Mouse (Mus musculus): ENCODE measurements around the gene Gm21985. TPM values are rescaled to one million over a fixed set of nuclear protein-coding genes. Genes with fewer than 3 reads are reported as not detected.
A peak's percentile ranks its signal among the peaks of the same experiment; 100 is the strongest.
"Not testable (repeated sequence)": the region's sequence is repeated elsewhere in the genome, so short reads cannot be mapped to it uniquely, and the experiment has no call there.

Gm21985 gene
- polyA plus RNA-seq, 2 experiments from 2014 or later = not detected

GRCm38 (mm10) chr2:112393958-112394357, 127.8 kb downstream of the Gm21985 start:
- no peak for ATAC-seq

DNA sequence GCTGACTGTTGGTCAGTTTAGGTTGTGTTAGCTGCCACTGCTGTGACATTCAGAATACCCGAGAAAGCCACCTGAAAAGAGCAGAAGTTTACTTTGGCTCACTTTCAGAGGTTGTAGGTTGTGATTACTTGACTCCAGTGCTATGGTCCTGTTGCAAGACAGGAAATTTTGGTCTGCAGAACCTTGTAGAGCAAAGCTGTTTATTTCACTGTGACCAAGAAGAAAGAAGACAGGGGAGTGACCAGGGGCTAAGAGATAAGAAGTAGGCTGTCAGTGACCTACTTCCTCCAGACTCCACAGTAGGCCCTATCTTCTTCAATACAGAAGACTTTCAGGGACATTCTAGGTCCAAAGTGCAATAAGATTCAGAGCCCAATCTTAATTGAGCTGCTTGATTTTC, 130.5 kb downstream of the Gm21985 start:
- no peak for ATAC-seq

DNA sequence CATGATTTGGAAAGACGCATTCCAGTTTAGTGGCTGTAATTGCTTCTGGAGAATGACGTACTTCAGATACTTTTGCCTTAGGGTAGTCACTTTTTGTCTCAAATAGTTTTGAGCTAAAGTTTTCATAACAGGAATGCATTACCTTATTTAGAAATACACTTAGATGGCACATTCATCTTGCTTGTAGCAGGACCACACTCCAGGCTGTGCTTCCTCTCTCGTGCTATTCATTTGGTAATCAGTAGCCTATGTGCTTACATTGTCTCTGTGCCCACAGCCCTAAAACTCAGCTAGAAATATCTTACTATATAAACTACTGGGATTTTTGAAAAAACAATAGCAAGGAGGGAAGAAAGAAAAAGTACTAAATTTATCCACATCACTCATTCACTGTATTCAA, 140.9 kb downstream of the Gm21985 start:
- ATAC-seq = no peak

- ATAC-seq = no peak
Observed at GRCm38 (mm10) chr2:112425308-112425707, 159.2 kb downstream of the Gm21985 start.

- ATAC-seq = not testable (repeated sequence)
Observed at GRCm38 (mm10) chr2:112428534-112428933, 162.4 kb downstream of the Gm21985 start.

DNA sequence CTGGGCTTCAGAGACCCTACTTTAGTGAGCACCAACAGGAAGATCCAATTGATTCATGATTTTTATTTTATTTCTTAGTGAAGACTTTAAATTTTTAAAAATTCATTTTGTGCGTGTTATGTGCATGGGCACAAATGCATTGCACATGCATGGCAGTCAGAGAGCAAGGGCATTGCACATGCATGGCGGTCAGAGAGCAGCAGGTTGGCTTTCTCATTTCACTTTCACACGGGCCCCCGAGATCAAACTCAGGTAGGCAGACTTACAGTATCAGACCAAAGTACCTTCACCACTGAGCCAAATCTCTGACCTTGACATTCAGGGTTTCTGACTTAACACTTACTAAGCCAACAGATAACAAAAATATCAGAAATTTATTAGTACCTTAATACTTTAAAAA, 163.6 kb downstream of the Gm21985 start:
- ATAC-seq = no peak

DNA sequence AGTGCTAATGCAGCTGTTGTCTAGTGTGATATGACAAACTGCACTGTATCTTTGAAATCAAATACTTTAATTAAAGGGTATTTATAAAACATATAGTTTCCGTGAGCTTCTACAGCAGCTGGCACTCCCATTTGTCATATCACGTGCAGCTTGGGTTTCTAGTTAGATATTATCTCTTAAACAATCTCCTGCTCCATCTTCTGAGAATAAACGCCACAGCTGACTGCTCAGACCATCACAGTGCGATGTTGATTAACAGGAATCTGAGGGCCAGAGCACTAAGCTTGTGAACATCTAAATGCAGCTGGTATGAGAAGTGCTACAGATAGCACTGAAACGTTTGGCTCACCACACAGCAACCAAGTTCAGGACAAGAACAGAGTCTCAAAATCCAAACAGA, 164.3 kb downstream of the Gm21985 start:
- ATAC-seq = no peak

DNA sequence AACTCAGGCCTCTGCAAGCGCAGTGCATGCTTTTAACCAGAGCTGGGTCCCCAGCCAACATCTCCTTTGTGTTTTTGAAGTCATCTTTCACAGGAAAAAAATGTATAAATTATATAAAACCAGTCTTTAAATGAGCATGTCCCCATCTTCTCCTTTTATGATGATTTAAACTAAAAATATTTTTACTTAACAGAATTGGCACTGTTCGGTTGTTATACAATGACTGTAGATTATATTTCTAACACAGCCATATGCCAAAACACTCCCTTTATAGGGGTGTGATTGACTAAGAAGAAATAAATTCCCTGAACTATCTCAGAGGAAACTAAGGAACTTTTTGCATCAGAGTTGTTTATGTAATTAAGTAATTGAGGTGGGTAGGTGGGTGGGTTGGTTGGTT, 166.4 kb downstream of the Gm21985 start:
- ATAC-seq = no peak

GRCm38 (mm10) chr2:112433359-112433758, 167.2 kb downstream of the Gm21985 start:
- no peak for ATAC-seq

GRCm38 (mm10) chr2:112436292-112436691, 170.2 kb downstream of the Gm21985 start:
- ATAC-seq = no peak

DNA sequence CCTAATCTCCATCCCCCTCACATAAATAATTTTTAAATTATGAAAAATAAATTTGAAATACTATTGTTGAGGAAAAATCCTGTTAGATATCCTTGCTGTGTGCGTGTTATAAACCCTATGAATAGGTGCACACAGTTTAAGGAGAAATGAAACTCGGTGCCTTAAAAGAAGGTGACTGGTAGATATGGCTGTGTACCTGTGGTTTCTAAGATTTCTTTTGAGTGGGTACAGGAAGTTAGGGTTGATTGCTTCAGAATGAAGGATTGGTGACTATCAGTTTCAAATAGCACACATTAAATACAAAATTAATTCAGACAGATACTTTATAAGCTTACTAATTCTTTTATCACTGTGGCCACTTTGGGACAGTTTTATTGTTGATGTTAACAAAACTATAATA, 171.5 kb downstream of the Gm21985 start:
- no peak for ATAC-seq

GRCm38 (mm10) chr2:112443491-112443890, 177.4 kb downstream of the Gm21985 start:
- no peak for ATAC-seq

DNA sequence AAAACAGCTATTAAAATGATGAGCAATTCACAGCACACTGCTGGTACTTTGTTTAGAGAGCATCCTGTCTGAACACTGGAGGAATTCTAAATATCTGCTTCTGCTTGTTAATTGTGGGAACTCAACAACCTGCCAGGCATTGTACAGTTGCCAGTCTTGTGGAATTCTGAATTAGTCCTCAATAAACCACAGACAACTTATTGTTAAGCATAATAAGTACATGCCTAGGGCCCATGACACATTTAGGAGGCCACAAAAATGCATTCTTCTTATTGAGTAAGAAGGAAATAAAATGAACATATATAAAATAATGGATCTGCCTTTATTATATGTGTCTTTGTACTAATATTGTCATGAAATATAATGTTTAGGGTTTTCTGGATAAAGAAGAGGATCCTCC, 179.4 kb downstream of the Gm21985 start:
- no peak for ATAC-seq

- ATAC-seq = not testable (repeated sequence)
Observed at GRCm38 (mm10) chr2:112448046-112448445, 181.9 kb downstream of the Gm21985 start.

DNA sequence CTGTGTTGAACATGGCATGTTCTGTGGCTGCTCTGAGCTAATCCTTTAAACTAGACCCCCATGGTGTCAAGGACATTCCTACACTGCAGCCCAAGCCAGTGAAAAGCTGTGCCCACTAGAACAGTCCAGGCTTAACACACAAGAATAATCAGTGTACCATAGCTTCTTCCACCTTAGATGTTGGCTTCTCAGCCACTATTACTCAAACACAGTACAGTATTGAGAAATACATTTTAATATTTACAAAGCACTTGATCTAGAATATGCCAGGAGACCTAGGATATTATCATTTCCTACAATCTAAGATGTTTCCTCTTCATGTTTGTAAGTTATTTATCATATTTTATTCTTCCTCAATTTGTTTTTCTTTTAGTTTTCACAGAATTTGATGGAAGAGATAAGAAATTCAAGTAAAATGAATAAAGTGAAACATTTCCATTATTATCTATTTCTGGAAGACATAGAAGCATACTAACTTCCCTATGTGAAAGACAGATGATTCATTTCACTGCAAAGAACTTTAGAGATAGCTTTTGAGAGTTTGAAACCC, 182.5 kb downstream of the Gm21985 start:
- ATAC-seq = no peak

DNA sequence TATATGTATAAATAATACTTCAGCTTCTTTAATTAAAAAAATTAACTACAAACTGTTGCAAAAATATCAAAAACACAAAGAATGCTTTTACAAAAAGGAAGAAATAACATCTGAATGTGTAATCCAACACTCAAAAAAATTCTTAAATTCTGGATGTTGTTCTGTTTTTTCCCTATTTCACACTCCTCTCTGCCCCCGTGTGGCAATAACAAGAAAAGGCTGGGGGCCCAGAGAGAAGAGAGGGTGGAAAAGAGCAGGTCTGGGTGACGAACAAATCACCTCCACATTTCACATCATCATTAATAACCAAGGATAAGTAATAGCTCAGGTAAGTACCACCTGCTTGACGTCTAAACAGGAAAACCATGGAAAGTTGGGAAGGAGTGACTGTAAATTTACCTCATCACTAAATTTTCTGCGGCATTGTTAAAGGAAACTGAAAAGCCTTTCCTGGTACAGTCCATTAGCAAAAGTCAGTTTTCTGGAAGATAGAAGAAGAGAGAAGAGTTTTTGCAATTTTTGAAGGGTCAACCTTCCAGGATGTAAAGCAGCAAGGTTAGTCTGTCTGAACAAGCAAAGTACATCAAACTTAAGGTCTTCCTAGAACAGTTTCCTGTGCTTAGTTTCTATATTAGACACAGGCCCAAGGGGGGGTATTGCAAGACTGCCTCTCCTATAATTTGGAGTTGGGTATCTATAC, 183.6 kb downstream of the Gm21985 start:
- ATAC-seq = peak; percentile 66

DNA sequence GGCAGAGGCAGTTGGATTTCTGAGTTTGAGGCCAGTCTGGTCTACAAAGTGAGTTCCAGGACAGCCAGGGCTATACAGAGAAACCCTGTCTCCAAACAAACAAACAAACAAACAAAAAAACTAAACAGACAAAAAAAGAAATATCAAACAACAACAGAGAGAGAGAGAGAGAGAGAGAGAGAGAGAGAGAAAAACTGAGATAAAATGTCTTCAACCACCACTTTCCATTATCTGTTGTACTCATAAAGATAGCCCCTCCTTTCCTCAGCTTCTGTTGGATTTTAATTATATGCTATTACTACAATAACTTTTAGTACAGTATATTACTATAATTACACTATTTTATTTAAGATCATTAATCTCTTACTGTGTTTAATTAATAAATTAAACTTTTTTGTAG, 186.4 kb downstream of the Gm21985 start:
- not testable (repeated sequence) for ATAC-seq

- ATAC-seq = no peak
Observed at GRCm38 (mm10) chr2:112454125-112454861, 188.2 kb downstream of the Gm21985 start.

DNA sequence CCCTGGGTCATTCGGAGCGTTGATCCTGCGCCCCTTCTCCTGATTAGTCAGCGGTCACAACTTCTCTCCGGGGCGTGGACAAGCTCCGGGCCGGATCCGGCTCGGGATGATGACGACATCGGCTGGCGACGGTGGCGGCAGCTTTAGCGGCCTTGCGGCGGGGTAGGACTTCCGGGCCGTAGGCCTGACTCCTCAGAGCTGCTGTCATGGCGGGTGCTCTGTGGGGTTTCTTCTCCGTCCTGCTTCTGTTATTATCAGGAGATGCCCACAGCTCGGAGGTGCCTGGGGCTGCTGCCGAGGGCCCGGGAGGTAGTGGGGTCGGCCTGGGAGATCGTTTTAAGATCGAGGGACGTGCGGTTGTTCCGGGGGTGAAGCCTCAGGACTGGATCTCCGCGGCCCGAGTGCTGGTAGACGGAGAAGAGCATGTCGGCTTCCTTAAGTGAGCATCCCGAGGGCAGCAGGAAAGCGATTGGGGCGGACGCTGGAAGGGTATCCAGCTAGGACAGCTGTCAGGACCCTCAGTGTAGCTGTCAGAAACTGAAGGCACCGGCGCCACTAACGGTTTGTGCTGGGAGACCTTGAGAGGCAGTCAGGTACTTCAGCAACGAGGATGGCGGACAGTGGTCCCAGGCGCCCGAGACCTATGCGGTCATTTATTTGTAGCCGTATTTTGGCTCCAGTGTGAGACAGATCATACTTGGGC, 188.9 kb downstream of the Gm21985 start, which contains the start of gene Emc7:
Emc7 (plus strand) TSS at position 136 of the 703 bp plus-strand sequence.
- peak; percentile 96 for ATAC-seq

Data from CD4-positive, CD25-positive, alpha-beta regulatory T cell, adult 4 months (primary cell).